Mouse (Mus musculus): ENCODE data around the gene Gpr37l1. TPM values are rescaled to one million over a fixed set of nuclear protein-coding genes. Genes with fewer than 3 reads are reported as not detected.

Gene Gpr37l1
- polyA plus RNA-seq, 1 experiment from 2014 or later, result not detected

DNA sequence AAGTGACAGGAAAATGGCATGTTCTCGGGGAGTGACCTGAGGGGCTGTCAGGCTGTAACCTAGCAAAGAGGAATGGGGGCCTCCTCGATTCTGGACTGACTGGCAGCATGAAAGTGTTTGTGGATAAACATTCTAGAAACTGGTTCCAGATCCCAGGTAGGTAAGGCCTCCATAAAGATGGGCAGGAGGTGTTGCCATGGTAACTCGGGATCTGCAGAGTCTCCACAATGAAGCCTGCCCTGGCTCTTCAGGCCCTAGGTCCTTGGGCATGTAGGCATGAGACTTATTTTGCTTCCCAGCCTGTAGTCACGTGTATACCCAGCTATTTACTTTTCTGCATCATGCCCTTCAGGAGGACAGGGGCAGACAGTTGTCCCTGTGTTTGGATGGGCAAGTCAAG, 13.8 kb upstream of the Gpr37l1 start:
- H3K4me3 ChIP-seq (replicated peaks), result no peak overlapping the region
- H3K36me3 ChIP-seq (replicated peaks), result no peaks in the 10 kb centered on the region
- no peaks in the 10 kb centered on the region for H3K9me3 ChIP-seq (replicated peaks)
- no peak overlapping the region for H3K27ac ChIP-seq (replicated peaks)
- no peak overlapping the region for H3K4me2 ChIP-seq
- no peak overlapping the region for H3K9ac ChIP-seq
- ATAC-seq (ENCODE audit: insufficient read depth), result no peak
- H3K4me1 ChIP-seq (replicated peaks), result peaks cover 7% of the 10 kb centered on the region; the same call in 1 of the 2 replicates
- 67% methylated on average over 4 of the region's 4 CpGs for WGBS (ENCODE audit: insufficient replicate concordance)
- peaks cover 9% of the 10 kb centered on the region; the same call in 1 of the 2 replicates for H3K27me3 ChIP-seq

DNA sequence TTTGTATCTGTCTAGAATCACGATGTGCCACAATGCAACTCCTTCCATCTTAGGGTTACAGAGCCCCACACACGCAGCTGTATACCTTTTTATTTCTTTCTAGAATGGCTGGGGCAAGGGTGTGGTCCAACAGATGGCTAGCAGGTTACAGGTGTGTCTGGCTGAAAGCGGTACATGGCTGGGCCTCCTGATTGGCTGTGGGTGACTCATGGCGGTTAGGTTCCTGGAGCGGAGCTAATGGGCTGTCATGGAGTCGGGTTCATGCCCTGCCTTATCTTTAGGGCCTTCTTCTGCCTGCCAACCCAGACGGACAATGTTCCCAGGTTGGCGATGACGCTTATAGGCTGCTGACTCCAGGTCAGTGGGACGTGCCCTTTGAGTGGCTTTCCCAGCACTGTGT, 13.3 kb upstream of the Gpr37l1 start:
- ATAC-seq (ENCODE audit: insufficient read depth), result no peak

GRCm38 (mm10) chr1:135178863-135179262, 11.4 kb upstream of the Gpr37l1 start:
- no peak for ATAC-seq (ENCODE audit: insufficient read depth)
- Histone ChIP-seq H3K36me3 (replicated peaks) (no peaks in the 10 kb centered on the region), H3K9me3 (replicated peaks) (no peaks in the 10 kb centered on the region), H3K4me3 (replicated peaks) (no peak overlapping the region), H3K27ac (replicated peaks) (no peak overlapping the region), H3K9ac (no peak overlapping the region), H3K4me2 (no peak overlapping the region), H3K27me3 (no peaks in the 10 kb centered on the region), H3K4me1 (replicated peaks) (peaks cover 7% of the 10 kb centered on the region; the same call in 1 of the 2 replicates)
- WGBS (ENCODE audit: insufficient replicate concordance), result 60% methylated on average over 7 of the region's 7 CpGs

More for the DNA sequence above, 13.3 kb upstream of the Gpr37l1 start:
- H3K4me1 ChIP-seq (replicated peaks), result peaks cover 7% of the 10 kb centered on the region; the same call in 1 of the 2 replicates
- no peak overlapping the region for H3K27ac ChIP-seq (replicated peaks)
- H3K4me2 ChIP-seq, result no peak overlapping the region
- no peak overlapping the region for H3K4me3 ChIP-seq (replicated peaks)
- no peak overlapping the region for H3K9ac ChIP-seq
- peaks cover 5% of the 10 kb centered on the region; the same call in 1 of the 2 replicates for H3K27me3 ChIP-seq
- no peaks in the 10 kb centered on the region for H3K36me3 ChIP-seq (replicated peaks)
- WGBS (ENCODE audit: insufficient replicate concordance), result 67% methylated on average over 10 of the region's 10 CpGs
- H3K9me3 ChIP-seq (replicated peaks), result no peaks in the 10 kb centered on the region

- WGBS (ENCODE audit: insufficient replicate concordance), result 75% methylated on average over 3 of the region's 3 CpGs
Observed at GRCm38 (mm10) chr1:135177724-135178123, 10.2 kb upstream of the Gpr37l1 start.

GRCm38 (mm10) chr1:135175176-135175575, 7.7 kb upstream of the Gpr37l1 start:
- Histone ChIP-seq H3K4me3 (replicated peaks) (no peak overlapping the region), H3K27me3 (0 out of 2 replicates have a peak, but pooled peaks cover 4% of the 10 kb centered on the region), H3K36me3 (replicated peaks) (no peaks in the 10 kb centered on the region), H3K4me2 (no peak overlapping the region), H3K4me1 (replicated peaks) (no peaks in the 10 kb centered on the region), H3K27ac (replicated peaks) (no peak overlapping the region), H3K9me3 (replicated peaks) (no peaks in the 10 kb centered on the region), H3K9ac (no peak overlapping the region)
- no peak for ATAC-seq (ENCODE audit: insufficient read depth)
- 55% methylated on average over 3 of the region's 3 CpGs for WGBS (ENCODE audit: insufficient replicate concordance)

More at GRCm38 (mm10) chr1:135177724-135178123, 10.2 kb upstream of the Gpr37l1 start:
- ATAC-seq (ENCODE audit: insufficient read depth), result no peak
- Histone ChIP-seq H3K9me3 (replicated peaks) (no peaks in the 10 kb centered on the region), H3K4me2 (no peak overlapping the region), H3K9ac (no peak overlapping the region), H3K4me3 (replicated peaks) (no peak overlapping the region), H3K27ac (replicated peaks) (no peak overlapping the region), H3K27me3 (no peaks in the 10 kb centered on the region), H3K4me1 (replicated peaks) (peaks cover under 1% of the 10 kb centered on the region; the same call in 1 of the 2 replicates), H3K36me3 (replicated peaks) (no peaks in the 10 kb centered on the region)

DNA sequence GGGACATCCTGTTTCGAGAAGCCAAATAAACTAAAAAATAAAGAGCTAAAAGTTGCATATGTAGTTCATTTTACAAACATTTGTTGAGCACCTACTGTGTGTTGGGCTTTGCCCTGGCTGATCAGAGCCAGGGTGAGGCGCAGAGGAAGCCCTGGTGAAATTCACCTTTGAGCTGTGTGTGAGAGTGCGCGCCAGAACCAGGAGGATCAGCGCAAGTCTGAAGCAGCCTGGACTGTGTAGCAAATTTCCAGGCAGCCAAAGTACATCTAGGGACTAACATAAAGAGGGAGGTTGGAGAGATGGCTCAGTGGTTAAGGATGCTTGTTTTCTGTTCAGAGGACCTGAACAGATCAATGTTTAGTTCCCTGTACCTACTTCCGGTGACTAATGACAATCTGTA, 5.8 kb upstream of the Gpr37l1 start:
- Histone ChIP-seq H3K9ac (no peak overlapping the region), H3K9me3 (replicated peaks) (no peaks in the 10 kb centered on the region), H3K27me3 (peaks cover 9% of the 10 kb centered on the region; the same call in 1 of the 2 replicates), H3K4me3 (replicated peaks) (no peak overlapping the region), H3K4me1 (replicated peaks) (no peaks in the 10 kb centered on the region), H3K27ac (replicated peaks) (no peak overlapping the region), H3K36me3 (replicated peaks) (no peaks in the 10 kb centered on the region), H3K4me2 (no peak overlapping the region)
- 81% methylated on average over 6 of the region's 6 CpGs for WGBS (ENCODE audit: insufficient replicate concordance)
- ATAC-seq (ENCODE audit: insufficient read depth), result no peak

- no peaks in the 10 kb centered on the region for H3K36me3 ChIP-seq (replicated peaks)
- H3K27me3 ChIP-seq, result peaks cover 12% of the 10 kb centered on the region; the same call in 1 of the 2 replicates
- no peak overlapping the region for H3K27ac ChIP-seq (replicated peaks)
- no peak; the same call in 1 of the 2 replicates for ATAC-seq (ENCODE audit: insufficient read depth)
- no peak overlapping the region for H3K4me3 ChIP-seq (replicated peaks)
- no peaks in the 10 kb centered on the region for H3K4me1 ChIP-seq (replicated peaks)
- no peak overlapping the region for H3K9ac ChIP-seq
- no peak overlapping the region for H3K4me2 ChIP-seq
- no peaks in the 10 kb centered on the region for H3K9me3 ChIP-seq (replicated peaks)
- 46% methylated on average over 6 of the region's 6 CpGs for WGBS (ENCODE audit: insufficient replicate concordance)
Observed at GRCm38 (mm10) chr1:135171984-135172383, 4.5 kb upstream of the Gpr37l1 start.

DNA sequence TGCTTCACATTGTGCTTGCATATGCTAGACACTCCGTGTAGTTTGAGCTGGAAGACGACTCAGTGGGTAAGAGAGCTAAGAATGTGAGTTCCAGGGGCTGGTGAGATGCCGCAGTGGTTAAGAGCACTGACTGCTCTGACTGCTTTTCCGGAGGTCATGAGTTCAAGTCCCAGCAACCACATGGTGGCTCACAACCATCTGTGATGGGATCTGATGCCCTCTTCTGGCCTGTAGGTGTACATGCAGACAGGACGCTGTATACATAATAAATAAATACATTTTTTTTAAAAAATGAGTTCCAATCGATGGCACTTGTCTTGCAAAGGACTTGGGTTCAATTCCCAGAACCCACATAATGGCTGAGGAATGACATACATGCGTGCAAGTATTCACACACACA, 3.7 kb upstream of the Gpr37l1 start:
- Histone ChIP-seq H3K27ac (replicated peaks) (no peak overlapping the region), H3K9me3 (replicated peaks) (no peaks in the 10 kb centered on the region), H3K4me1 (replicated peaks) (no peaks in the 10 kb centered on the region), H3K4me3 (replicated peaks) (no peak overlapping the region), H3K36me3 (replicated peaks) (no peaks in the 10 kb centered on the region), H3K9ac (no peak overlapping the region), H3K4me2 (no peak overlapping the region), H3K27me3 (peaks cover 15% of the 10 kb centered on the region; the same call in 1 of the 2 replicates)
- ATAC-seq (ENCODE audit: insufficient read depth), result no peak
- 66% methylated on average over 7 of the region's 7 CpGs for whole genome bisulfite sequencing (ENCODE audit: insufficient replicate concordance)

DNA sequence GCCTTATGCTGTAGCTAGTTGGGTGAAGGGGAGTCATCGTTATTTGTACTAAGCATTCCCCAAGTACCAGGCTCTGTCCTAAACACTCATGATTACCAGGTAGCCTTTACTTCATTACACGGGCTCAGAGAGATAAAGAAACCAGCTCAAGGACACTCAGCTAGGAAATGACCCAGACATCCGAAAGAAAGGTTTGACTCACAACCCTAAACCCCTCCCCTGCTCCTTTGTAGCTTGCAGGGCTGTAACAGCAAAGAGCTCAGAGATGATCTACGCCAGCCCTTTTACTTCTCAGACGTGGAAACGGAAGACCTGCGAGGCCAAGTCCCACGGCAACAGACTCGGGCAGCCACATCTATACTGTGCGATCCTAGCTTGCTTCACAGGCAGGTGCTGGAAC, 2.8 kb upstream of the Gpr37l1 start:
- WGBS (ENCODE audit: insufficient replicate concordance), result 54% methylated on average over 10 of the region's 10 CpGs
- Histone ChIP-seq H3K9me3 (replicated peaks) (no peaks in the 10 kb centered on the region), H3K4me3 (replicated peaks) (no peak overlapping the region), H3K9ac (no peak overlapping the region), H3K4me1 (replicated peaks) (no peaks in the 10 kb centered on the region), H3K27ac (replicated peaks) (no peak overlapping the region), H3K36me3 (replicated peaks) (no peaks in the 10 kb centered on the region), H3K27me3 (peaks cover 15% of the 10 kb centered on the region; the same call in 1 of the 2 replicates), H3K4me2 (peak overlapping the region; percentile 15; the same call in 1 of the 2 replicates)
- no peak for ATAC-seq (ENCODE audit: insufficient read depth)

DNA sequence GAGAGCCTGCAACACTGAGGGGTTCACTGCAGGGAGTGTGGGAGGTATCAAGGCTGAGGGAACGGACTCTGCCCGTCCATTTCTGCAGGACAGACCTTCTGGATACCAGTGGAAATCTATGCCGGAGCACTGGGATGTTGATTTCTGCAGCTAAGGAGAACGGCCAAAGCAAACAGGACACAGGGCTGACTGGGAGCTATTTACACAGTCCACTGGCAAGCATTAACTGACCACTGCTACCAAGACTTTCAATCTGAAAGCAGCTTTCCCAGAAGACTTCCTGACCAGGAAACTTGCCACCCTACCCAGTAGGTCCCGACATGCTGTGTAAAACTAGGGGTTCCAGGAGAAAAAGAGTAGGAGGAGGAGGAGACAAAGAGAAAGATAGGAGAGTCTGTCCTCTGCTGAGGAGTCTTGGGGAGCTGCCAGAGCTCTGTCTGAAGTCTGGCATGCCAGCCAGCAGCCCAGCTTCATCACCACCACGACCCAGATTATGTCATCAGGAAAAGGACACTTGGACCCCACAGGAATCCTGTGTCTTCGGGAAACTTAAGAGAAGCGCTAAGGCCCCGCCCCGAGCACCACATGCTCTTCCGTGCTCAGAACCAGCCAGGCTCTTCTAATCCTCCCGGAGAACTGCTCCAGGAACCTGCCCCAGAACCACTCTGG, 2.2 kb upstream of the Gpr37l1 start:
- no peak overlapping the region for H3K27ac ChIP-seq (replicated peaks)
- H3K4me2 ChIP-seq, result peak overlapping the region; percentile 15
- H3K4me1 ChIP-seq (replicated peaks), result no peaks in the 10 kb centered on the region
- no peak overlapping the region for H3K4me3 ChIP-seq (replicated peaks)
- 45% methylated on average over 12 of the region's 12 CpGs for WGBS (ENCODE audit: insufficient replicate concordance)
- peaks cover 15% of the 10 kb centered on the region; the same call in 1 of the 2 replicates for H3K27me3 ChIP-seq
- no peak for ATAC-seq (ENCODE audit: insufficient read depth)
- no peaks in the 10 kb centered on the region for H3K36me3 ChIP-seq (replicated peaks)
- no peak overlapping the region for H3K9ac ChIP-seq
- no peaks in the 10 kb centered on the region for H3K9me3 ChIP-seq (replicated peaks)

DNA sequence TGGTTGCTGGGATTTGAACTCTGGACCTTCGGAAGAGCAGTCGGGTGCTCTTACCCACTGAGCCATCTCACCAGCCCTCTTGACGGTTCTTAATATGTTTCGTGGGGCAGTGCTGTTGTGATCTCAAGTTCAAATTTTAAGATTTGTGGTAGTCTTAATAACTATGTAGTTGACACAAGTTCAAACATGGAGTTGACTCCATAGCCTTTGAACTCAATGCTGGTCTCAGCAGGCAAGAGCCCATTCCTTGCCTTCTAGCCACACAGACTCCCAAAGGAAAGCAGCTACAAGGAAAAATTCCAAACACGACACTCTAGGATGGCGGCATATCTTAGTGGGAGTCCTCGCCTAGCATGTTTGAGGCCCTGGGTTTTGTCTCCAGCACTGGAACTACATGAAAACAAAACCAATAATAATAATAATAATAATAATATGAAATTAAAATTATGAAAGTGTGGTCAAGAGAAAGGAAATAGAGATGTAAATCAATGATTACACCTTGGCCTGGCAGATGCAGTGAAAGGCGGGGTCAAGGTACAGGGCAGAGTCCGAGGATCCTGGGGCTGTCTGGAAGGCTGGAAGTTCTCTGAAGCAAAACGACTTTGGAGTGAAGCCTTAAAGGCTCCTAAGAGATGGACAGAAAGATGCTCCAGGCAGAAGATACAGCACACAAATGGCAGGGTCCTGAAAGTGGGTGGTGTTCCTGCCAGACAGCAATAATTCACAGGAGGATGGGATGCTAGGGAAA, 1.1 kb upstream of the Gpr37l1 start:
- Histone ChIP-seq H3K36me3 (replicated peaks) (no peaks in the 10 kb centered on the region), H3K4me2 (no peak overlapping the region), H3K9ac (no peak overlapping the region), H3K27ac (replicated peaks) (no peak overlapping the region), H3K4me1 (replicated peaks) (no peaks in the 10 kb centered on the region), H3K27me3 (peaks cover 15% of the 10 kb centered on the region; the same call in 1 of the 2 replicates), H3K4me3 (replicated peaks) (no peak overlapping the region), H3K9me3 (replicated peaks) (no peaks in the 10 kb centered on the region)
- WGBS (ENCODE audit: insufficient replicate concordance), result 71% methylated on average over 10 of the region's 10 CpGs
- ATAC-seq (ENCODE audit: insufficient read depth), result no peak
